Mouse (Mus musculus): ENCODE results near the gene Ginm1. TPM values are rescaled to one million over a fixed set of nuclear protein-coding genes. Genes with fewer than 3 reads are reported as not detected.

Gene Ginm1
- polyA plus RNA-seq, 1 experiment: 53.7 TPM

- peaks cover 12% of the 10 kb centered on the region for H3K4me1 ChIP-seq (ENCODE audit: control insufficient read depth, insufficient read depth, low read length)
- no peak overlapping the region for H3K27ac ChIP-seq (ENCODE audit: insufficient read depth, low read depth, low read length)
- no peak overlapping the region for H3K4me3 ChIP-seq (ENCODE audit: insufficient read depth, low read length)
- TF ChIP-seq POLR2A (IDR thresholded peaks at IDR 0.05; ENCODE audit: borderline replicate concordance, low read depth, low read length): no peak
- no peak for TF ChIP-seq CTCF (IDR thresholded peaks at IDR 0.05; ENCODE audit: low read depth, low read length)
Measured at GRCm38 (mm10) chr10:7819156-7819555, 26.5 kb upstream of the Ginm1 start.

GRCm38 (mm10) chr10:7818676-7819075 lies 26.1 kb upstream of the Ginm1 start:
- Histone ChIP-seq H3K27ac (ENCODE audit: insufficient read depth, low read depth, low read length) (no peak overlapping the region), H3K4me3 (ENCODE audit: insufficient read depth, low read length) (no peak overlapping the region), H3K4me1 (ENCODE audit: control insufficient read depth, insufficient read depth, low read length) (peaks cover 12% of the 10 kb centered on the region)
- TF ChIP-seq CTCF (IDR thresholded peaks at IDR 0.05; ENCODE audit: low read depth, low read length) (no peak), POLR2A (IDR thresholded peaks at IDR 0.05; ENCODE audit: borderline replicate concordance, low read depth, low read length) (no peak)

GRCm38 (mm10) chr10:7816476-7816875 lies 23.9 kb upstream of the Ginm1 start:
- H3K4me3 ChIP-seq (ENCODE audit: insufficient read depth, low read length): no peak overlapping the region
- H3K27ac ChIP-seq (ENCODE audit: insufficient read depth, low read depth, low read length): no peak overlapping the region
- H3K4me1 ChIP-seq (ENCODE audit: control insufficient read depth, insufficient read depth, low read length): peaks cover 12% of the 10 kb centered on the region
- no peak for TF ChIP-seq CTCF (IDR thresholded peaks at IDR 0.05; ENCODE audit: low read depth, low read length)
- TF ChIP-seq POLR2A (IDR thresholded peaks at IDR 0.05; ENCODE audit: borderline replicate concordance, low read depth, low read length): no peak

GRCm38 (mm10) chr10:7809937-7810336 lies 17.3 kb upstream of the Ginm1 start:
- H3K27ac ChIP-seq (ENCODE audit: insufficient read depth, low read depth, low read length): no peak overlapping the region
- no peak overlapping the region for H3K4me3 ChIP-seq (ENCODE audit: insufficient read depth, low read length)
- TF ChIP-seq POLR2A (IDR thresholded peaks at IDR 0.05; ENCODE audit: borderline replicate concordance, low read depth, low read length) (no peak), CTCF (IDR thresholded peaks at IDR 0.05; ENCODE audit: low read depth, low read length) (no peak)
- H3K4me1 ChIP-seq (ENCODE audit: control insufficient read depth, insufficient read depth, low read length): no peaks in the 10 kb centered on the region

- no peak overlapping the region for H3K27ac ChIP-seq (ENCODE audit: insufficient read depth, low read depth, low read length)
- H3K4me1 ChIP-seq (ENCODE audit: control insufficient read depth, insufficient read depth, low read length): no peaks in the 10 kb centered on the region
- H3K4me3 ChIP-seq (ENCODE audit: insufficient read depth, low read length): no peak overlapping the region
- TF ChIP-seq CTCF (IDR thresholded peaks at IDR 0.05; ENCODE audit: low read depth, low read length) (no peak), POLR2A (IDR thresholded peaks at IDR 0.05; ENCODE audit: borderline replicate concordance, low read depth, low read length) (no peak)
Measured at GRCm38 (mm10) chr10:7802519-7803140, 10.0 kb upstream of the Ginm1 start.

- no peak overlapping the region for H3K4me3 ChIP-seq (ENCODE audit: insufficient read depth, low read length)
Measured at GRCm38 (mm10) chr10:7801258-7801657, 8.6 kb upstream of the Ginm1 start.

GRCm38 (mm10) chr10:7792254-7792750 lies 322 bp downstream of the Ginm1 start:
- H3K27ac ChIP-seq (ENCODE audit: insufficient read depth, low read depth, low read length): 0 out of 2 replicates have a peak overlapping the region, but pooled peaks have one; percentile 18
- TF ChIP-seq POLR2A (IDR thresholded peaks at IDR 0.05; ENCODE audit: borderline replicate concordance, low read depth, low read length): no peak
- no peak for TF ChIP-seq CTCF (IDR thresholded peaks at IDR 0.05; ENCODE audit: low read depth, low read length)
- peak overlapping the region; percentile 81 for H3K4me3 ChIP-seq (ENCODE audit: insufficient read depth, low read length)
- 0 out of 2 replicates have a peak, but pooled peaks cover 3% of the 10 kb centered on the region for H3K4me1 ChIP-seq (ENCODE audit: control insufficient read depth, insufficient read depth, low read length)

More at GRCm38 (mm10) chr10:7801258-7801657, 8.6 kb upstream of the Ginm1 start:
- no peaks in the 10 kb centered on the region for H3K4me1 ChIP-seq (ENCODE audit: control insufficient read depth, insufficient read depth, low read length)
- TF ChIP-seq CTCF (IDR thresholded peaks at IDR 0.05; ENCODE audit: low read depth, low read length): no peak
- TF ChIP-seq POLR2A (IDR thresholded peaks at IDR 0.05; ENCODE audit: borderline replicate concordance, low read depth, low read length): no peak
- H3K27ac ChIP-seq (ENCODE audit: insufficient read depth, low read depth, low read length): no peak overlapping the region

- Histone ChIP-seq H3K4me1 (ENCODE audit: control insufficient read depth, insufficient read depth, low read length) (no peaks in the 10 kb centered on the region), H3K4me3 (ENCODE audit: insufficient read depth, low read length) (no peak overlapping the region), H3K27ac (ENCODE audit: insufficient read depth, low read depth, low read length) (no peak overlapping the region)
- TF ChIP-seq CTCF (IDR thresholded peaks at IDR 0.05; ENCODE audit: low read depth, low read length) (no peak), POLR2A (IDR thresholded peaks at IDR 0.05; ENCODE audit: borderline replicate concordance, low read depth, low read length) (no peak)
Measured at GRCm38 (mm10) chr10:7787319-7787718, 5.3 kb downstream of the Ginm1 start.

- peaks cover 6% of the 10 kb centered on the region; the same call in 1 of the 2 replicates for H3K4me1 ChIP-seq (ENCODE audit: control insufficient read depth, insufficient read depth, low read length)
- peak overlapping the region; percentile 53; the same call in 1 of the 2 replicates for H3K27ac ChIP-seq (ENCODE audit: insufficient read depth, low read depth, low read length)
- peak overlapping the region; percentile 64 for H3K4me3 ChIP-seq (ENCODE audit: insufficient read depth, low read length)
- no peak for TF ChIP-seq CTCF (IDR thresholded peaks at IDR 0.05; ENCODE audit: low read depth, low read length)
- TF ChIP-seq POLR2A (IDR thresholded peaks at IDR 0.05; ENCODE audit: borderline replicate concordance, low read depth, low read length): no peak
Measured at GRCm38 (mm10) chr10:7781214-7781613, 11.4 kb downstream of the Ginm1 start.

All from bone marrow macrophage, adult 2 months (primary cell).